Mouse (Mus musculus) left cerebral cortex, adult 2 months (tissue): Measurements from ENCODE around the gene Fgf23. TPM values are rescaled to one million over a fixed set of nuclear protein-coding genes. Genes with fewer than 3 reads are reported as not detected.

Source experiments
- DNase-seq, 2 experiments: peaks; one replicate each; pipeline ENCODE4 v3.0.0; 2021 to 2022; ENCODE audit warnings: low spot score in 2 of 2, mixed read lengths in 1 of 2; ENCODE audit errors: extremely low spot score in 1 of 2
- H3K27ac ChIP-seq: fragments of 200-600 bp; 2 replicates; pipeline ENCODE4 v1.8.1; 2022
- H3K4me3 ChIP-seq: fragments of 200-600 bp; 2 replicates; pipeline ENCODE4 v1.8.1; 2022
- CTCF ChIP-seq: fragments of 200-600 bp; IDR thresholded peaks from 2 replicates; pipeline ENCODE4 v1.8.1; 2022; ENCODE audit warnings: antibody characterized with exemption, mild to moderate bottlenecking, moderate library complexity
- intact Hi-C: fragments of 180-260 bp; cut with DNase I; formaldehyde crosslinking; loops from one replicate; pipeline ENCODE4 v1.15.1; 2025
- long read RNA-seq, 2 experiments: library from polyadenylated mRNA; stranded (forward); transcript quantifications; one replicate each; pipeline ENCODE4 v2.0.0; 2021; ENCODE audit warnings: borderline mapping rate in 2 of 2
- total RNA-seq, 2 experiments: library from RNA; stranded (reverse); gene quantifications; 2 replicates each; pipeline ENCODE4 v1.2.3; 2021

Gene Fgf23
- total RNA-seq: under 1 TPM; 0.44 to 0.68 TPM
- long read RNA-seq, experiment 1, partial matches to known transcripts: 0 of 2 reads
- long read RNA-seq, experiment 1, other reads (novel, unspliced or antisense): 2 of 2 reads
- long read RNA-seq, experiment 2: 0 reads

GRCm38 (mm10) chr6:127072817-127073216 lies at the start of gene Fgf23:
Gene Fgf23, plus strand, starts transcription at chr6:127072902.
- H3K27ac ChIP-seq: no peak within 1 kb of the TSS
- intact Hi-C loops: no loop called here
- no peak for DNase-seq
- H3K4me3 ChIP-seq: no peak within 1 kb of the TSS
- TF ChIP-seq CTCF: no peak

GRCm38 (mm10) chr6:127024836-127025235 lies 47.9 kb upstream of the Fgf23 start:
- intact Hi-C loops: no loop called here
- DNase-seq: no peak
- Histone ChIP-seq H3K27ac (no peak overlapping the region), H3K4me3 (no peak overlapping the region)
- TF ChIP-seq CTCF: no peak

GRCm38 (mm10) chr6:127034760-127035159 lies 37.9 kb upstream of the Fgf23 start:
- Histone ChIP-seq H3K27ac (no peak overlapping the region), H3K4me3 (peak overlapping the region; percentile 19; the same call in 1 of the 2 replicates)
- intact Hi-C loops: no loop called here
- peak; percentile 55 for TF ChIP-seq CTCF
- DNase-seq: no peak

- TF ChIP-seq CTCF: no peak
- intact Hi-C loops: no loop called here
- DNase-seq: no peak
- Histone ChIP-seq H3K27ac (no peak overlapping the region), H3K4me3 (no peak overlapping the region)
These were observed 27.8 kb upstream of the Fgf23 start for GRCm38 (mm10) chr6:127044909-127045308.

GRCm38 (mm10) chr6:127050847-127051246 lies 21.9 kb upstream of the Fgf23 start:
- H3K27ac ChIP-seq: no peak overlapping the region
- intact Hi-C loops: no loop called here
- TF ChIP-seq CTCF: no peak
- DNase-seq: no peak
- no peak overlapping the region for H3K4me3 ChIP-seq

GRCm38 (mm10) chr6:127056990-127057588 lies 15.6 kb upstream of the Fgf23 start:
- DNase-seq: no peak
- TF ChIP-seq CTCF: no peak
- no peak overlapping the region for H3K4me3 ChIP-seq
- intact Hi-C loops: no loop called here
- no peak overlapping the region for H3K27ac ChIP-seq

- no peak for TF ChIP-seq CTCF
- intact Hi-C loops: no loop called here
- DNase-seq: no peak
- Histone ChIP-seq H3K4me3 (no peak overlapping the region), H3K27ac (no peak overlapping the region)
These were observed 12.7 kb upstream of the Fgf23 start for GRCm38 (mm10) chr6:127059975-127060374.

- intact Hi-C loops: no loop called here
- DNase-seq: no peak
- TF ChIP-seq CTCF: no peak
- Histone ChIP-seq H3K27ac (no peak overlapping the region), H3K4me3 (no peak overlapping the region)
These were observed 8.8 kb upstream of the Fgf23 start for GRCm38 (mm10) chr6:127063915-127064314.

- no peak for DNase-seq
- intact Hi-C loops: no loop called here
- no peak overlapping the region for H3K27ac ChIP-seq
- no peak for TF ChIP-seq CTCF
- H3K4me3 ChIP-seq: no peak overlapping the region
These were observed 7.9 kb upstream of the Fgf23 start for GRCm38 (mm10) chr6:127064815-127065214.

- peak; percentile 62 for TF ChIP-seq CTCF
- intact Hi-C loops: loop anchor here (10.0 kb wide), 1 partner anchor 275 kb away; no protein-coding TSS in a partner anchor
- peak; percentile 73 to 74 for DNase-seq
- H3K4me3 ChIP-seq: peak overlapping the region; percentile 73
- peak overlapping the region; percentile 91 for H3K27ac ChIP-seq
These were observed 7.4 kb downstream of the Fgf23 start for GRCm38 (mm10) chr6:127079867-127080731.

- DNase-seq: no peak
- no peak for TF ChIP-seq CTCF
- Histone ChIP-seq H3K4me3 (no peak overlapping the region), H3K27ac (no peak overlapping the region)
- intact Hi-C loops: loop anchor here (10.0 kb wide), 1 partner anchor 277 kb away; no protein-coding TSS in a partner anchor
These were observed 9.1 kb downstream of the Fgf23 start for GRCm38 (mm10) chr6:127081820-127082219.

- TF ChIP-seq CTCF: peak; percentile 52
- intact Hi-C loops: loop anchor here (1.0 to 10.0 kb wide), 2 partner anchors 131 to 282 kb away; no protein-coding TSS in a partner anchor
- peak; percentile 43 to 48 for DNase-seq
- H3K4me3 ChIP-seq: no peak overlapping the region
- no peak overlapping the region for H3K27ac ChIP-seq
These were observed 14.0 kb downstream of the Fgf23 start for GRCm38 (mm10) chr6:127086739-127087138.
